Mouse (Mus musculus) thymus, adult 2 months (tissue): ENCODE results near the gene Matk. TPM values are rescaled to one million over a fixed set of nuclear protein-coding genes. Genes with fewer than 3 reads are reported as not detected.

Experiments used
- DNase-seq: peaks from one replicate; pipeline ENCODE4 v3.0.0; 2021
- H3K27ac ChIP-seq: fragments of 200-500 bp; 2 replicates; pipeline ENCODE4 v1.5.1; 2012; ENCODE audit warnings: low read length, control low read depth; ENCODE audit not compliant: control insufficient read depth, insufficient read depth
- H3K27me3 ChIP-seq: fragments of 200-500 bp; 2 replicates; pipeline ENCODE4 v1.6.1; 2012; ENCODE audit warnings: mild to moderate bottlenecking, low read length, moderate library complexity, mixed read lengths; ENCODE audit not compliant: control insufficient read depth, insufficient read depth
- H3K36me3 ChIP-seq: fragments of 200-500 bp; 2 replicates; pipeline ENCODE4 v1.6.1; 2012; ENCODE audit warnings: mild to moderate bottlenecking, low read length, moderate library complexity; ENCODE audit not compliant: control insufficient read depth, insufficient read depth
- H3K4me1 ChIP-seq: fragments of 200-500 bp; replicated peaks from 2 replicates; pipeline ENCODE4 v1.6.1; 2012; ENCODE audit warnings: low read length; ENCODE audit not compliant: control insufficient read depth, insufficient read depth
- H3K4me3 ChIP-seq: fragments of 200-500 bp; 2 replicates; pipeline ENCODE4 v1.5.1; 2012; ENCODE audit warnings: mild to moderate bottlenecking, low read length, control low read depth, moderate library complexity; ENCODE audit not compliant: control insufficient read depth, insufficient read depth
- CTCF ChIP-seq: fragments of 200-500 bp; IDR thresholded peaks from 2 replicates; pipeline ENCODE4 v1.5.1; 2012; ENCODE audit warnings: mild to moderate bottlenecking, control low read depth, low read length, moderate library complexity, borderline replicate concordance; ENCODE audit not compliant: control insufficient read depth, poor library complexity, insufficient read depth; ENCODE audit errors: extremely low read depth
- POLR2A ChIP-seq: fragments of 200-500 bp; IDR thresholded peaks from 2 replicates; pipeline ENCODE4 v1.6.1; 2012; ENCODE audit warnings: mild to moderate bottlenecking, low read length, control low read depth, moderate library complexity; ENCODE audit not compliant: control insufficient read depth, poor library complexity, insufficient read depth; ENCODE audit errors: extremely low read depth
- WGBS: fragments of 180-500 bp; shearing (Covaris S2); methylation state at CpG from one replicate; pipeline ENCODE4 v1.1.7; 2018; 5-methylcytosine and 5-hydroxymethylcytosine counted together
- polyA plus RNA-seq: library from polyadenylated mRNA; depleted of rRNA; stranded (reverse); fragments of >200 nt; gene quantifications from 2 replicates; pipeline ENCODE4 v1.2.3, GENCODE M21; 2012

Matk gene
- polyA plus RNA-seq, 1 experiment, result 21.0 TPM

- Histone ChIP-seq H3K27ac (no peak within 1 kb of the TSS), H3K4me3 (peak within 1 kb of the TSS; percentile 47), H3K4me1 (peaks cover 32% of the 10 kb centered on the region), H3K36me3 (no peaks in the 10 kb centered on the region), H3K27me3 (no peaks in the 10 kb centered on the region)
- TF ChIP-seq POLR2A (peak; percentile 33; the same call in 1 of the 2 replicates), CTCF (no peak)
- DNase-seq, result peak; percentile 90
- 10% methylated on average over 29 of the region's 29 CpGs for WGBS
These were observed 20.0 kb upstream of the Matk start, which contains the start of gene Zfr2 for GRCm38 (mm10) chr10:81232580-81233225. Gene Zfr2, plus strand, starts transcription at chr10:81233155.

GRCm38 (mm10) chr10:81233226-81233585 is 19.5 kb upstream of the Matk start:
- Histone ChIP-seq H3K4me3 (peak overlapping the region; percentile 47), H3K36me3 (no peaks in the 10 kb centered on the region), H3K27ac (no peak overlapping the region), H3K4me1 (peaks cover 37% of the 10 kb centered on the region), H3K27me3 (no peaks in the 10 kb centered on the region)
- no peak for DNase-seq
- 4% methylated on average over 28 of the region's 28 CpGs for WGBS
- TF ChIP-seq POLR2A, result no peak
- no peak for TF ChIP-seq CTCF

DNA sequence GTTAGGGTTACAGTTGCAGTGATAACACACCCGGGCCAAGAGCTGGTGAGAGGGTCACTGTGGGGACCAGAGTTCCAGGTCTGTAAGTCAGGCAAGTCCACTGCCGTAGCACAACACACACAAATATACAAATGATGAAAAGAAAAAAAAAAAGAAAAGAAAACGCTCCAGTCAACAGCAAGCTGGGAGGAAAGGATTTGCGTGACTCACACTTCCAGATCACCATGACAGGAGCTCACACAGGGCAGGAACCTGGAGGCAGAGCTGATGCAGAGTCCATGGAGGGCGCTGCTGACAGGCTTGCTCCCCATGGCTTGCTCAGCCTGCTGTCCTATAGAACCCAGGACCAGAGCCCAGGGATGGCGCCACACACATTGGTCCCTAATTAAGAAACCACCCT is 18.5 kb upstream of the Matk start:
- Histone ChIP-seq H3K36me3 (no peaks in the 10 kb centered on the region), H3K4me1 (peaks cover 39% of the 10 kb centered on the region), H3K4me3 (no peak overlapping the region), H3K27ac (no peak overlapping the region), H3K27me3 (no peaks in the 10 kb centered on the region)
- TF ChIP-seq POLR2A (no peak), CTCF (no peak)
- 95% methylated on average over 6 of the region's 6 CpGs for WGBS
- no peak for DNase-seq

DNA sequence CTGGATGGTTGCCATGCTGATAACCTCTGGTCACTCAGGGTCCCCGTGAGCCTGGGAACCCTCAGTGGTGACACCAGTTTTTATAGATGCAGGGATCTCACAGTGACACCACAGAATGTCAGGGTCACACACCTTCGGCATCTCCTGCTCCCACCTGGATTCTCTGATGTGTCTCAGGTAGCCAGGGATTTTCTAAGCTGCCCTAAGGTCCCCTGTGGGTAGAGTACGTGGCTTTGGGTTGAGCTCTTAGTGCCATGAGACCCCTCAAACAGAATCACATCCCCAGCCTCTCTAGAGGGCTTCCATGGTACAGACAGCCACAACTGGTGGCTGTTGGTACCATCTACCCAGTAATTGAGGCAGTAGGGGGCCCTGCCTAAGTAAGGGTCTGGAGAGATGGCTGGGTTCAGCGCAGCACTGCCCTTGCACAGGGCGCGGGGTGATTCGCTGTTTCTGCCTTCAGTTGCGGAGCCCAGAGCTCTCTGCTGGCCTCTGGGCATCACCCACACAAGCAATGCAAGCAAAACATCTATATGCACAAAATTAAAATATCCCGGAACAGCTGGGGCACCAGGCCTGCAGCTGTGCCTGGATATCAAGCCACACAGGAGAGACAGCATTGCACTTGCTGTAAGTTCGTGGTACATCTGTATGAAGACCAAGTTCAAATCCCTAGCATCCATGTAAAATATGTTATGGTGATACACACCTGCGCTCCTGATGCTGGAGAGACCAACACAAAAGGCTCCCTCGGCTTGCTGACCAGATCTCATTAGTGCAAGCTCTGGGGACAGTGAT is 16.1 kb upstream of the Matk start:
- H3K27ac ChIP-seq, result no peak overlapping the region
- H3K4me3 ChIP-seq, result no peak overlapping the region
- WGBS, result 91% methylated on average over 12 of the region's 12 CpGs
- H3K27me3 ChIP-seq, result no peaks in the 10 kb centered on the region; the same call in 1 of the 2 replicates
- peaks cover 22% of the 10 kb centered on the region for H3K4me1 ChIP-seq
- H3K36me3 ChIP-seq, result no peaks in the 10 kb centered on the region
- no peak for DNase-seq
- TF ChIP-seq POLR2A (no peak), CTCF (no peak)

GRCm38 (mm10) chr10:81238618-81239017 is 14.1 kb upstream of the Matk start:
- Histone ChIP-seq H3K27ac (no peak overlapping the region), H3K27me3 (no peaks in the 10 kb centered on the region; the same call in 1 of the 2 replicates), H3K4me1 (peaks cover 30% of the 10 kb centered on the region), H3K36me3 (no peaks in the 10 kb centered on the region), H3K4me3 (no peak overlapping the region)
- 94% methylated on average over 2 of the region's 2 CpGs for WGBS
- DNase-seq, result no peak
- TF ChIP-seq CTCF, result no peak
- no peak for TF ChIP-seq POLR2A

- TF ChIP-seq POLR2A (no peak), CTCF (peak; percentile 85)
- H3K4me1 ChIP-seq, result peaks cover 37% of the 10 kb centered on the region
- peak; percentile 74 for DNase-seq
- H3K36me3 ChIP-seq, result no peaks in the 10 kb centered on the region
- no peaks in the 10 kb centered on the region; the same call in 1 of the 2 replicates for H3K27me3 ChIP-seq
- H3K27ac ChIP-seq, result no peak overlapping the region
- no peak overlapping the region for H3K4me3 ChIP-seq
- 25% methylated on average over 13 of the region's 13 CpGs for WGBS
These were observed 11.9 kb upstream of the Matk start for GRCm38 (mm10) chr10:81240876-81241275.

- H3K27me3 ChIP-seq, result no peaks in the 10 kb centered on the region; the same call in 1 of the 2 replicates
- WGBS, result 84% methylated on average over 16 of the region's 16 CpGs
- no peaks in the 10 kb centered on the region for H3K36me3 ChIP-seq
- H3K4me1 ChIP-seq, result peaks cover 43% of the 10 kb centered on the region
- DNase-seq, result no peak
- H3K27ac ChIP-seq, result 0 out of 2 replicates have a peak overlapping the region, but pooled peaks have one; percentile 15
- no peak overlapping the region for H3K4me3 ChIP-seq
- TF ChIP-seq CTCF (peak; percentile 27; the same call in 1 of the 2 replicates), POLR2A (no peak)
These were observed 10.7 kb upstream of the Matk start for GRCm38 (mm10) chr10:81242021-81242420.
